Mouse (Mus musculus): ENCODE measurements around the gene Jup. TPM values are rescaled to one million over a fixed set of nuclear protein-coding genes. Genes with fewer than 3 reads are reported as not detected.
A peak's percentile ranks its signal among the peaks of the same experiment; 100 is the strongest.

The Jup gene
- polyA plus RNA-seq, 1 experiment from 2014 or later = 234 TPM

- Histone ChIP-seq H3K4me3 (ENCODE audit: low read depth, low read length) (peak overlapping the region; percentile 70), H3K9me3 (ENCODE audit: control insufficient read depth, low read length) (no peaks in the 10 kb centered on the region), H3K36me3 (ENCODE audit: control insufficient read depth, insufficient read depth, low read length) (peaks cover 13% of the 10 kb centered on the region), H3K27me3 (ENCODE audit: control insufficient read depth, insufficient read depth, low read length) (no peaks in the 10 kb centered on the region), H3K9ac (ENCODE audit: low read length) (peak overlapping the region; percentile 96), H3K27ac (replicated peaks) (peak overlapping the region; percentile 100), H3K4me1 (replicated peaks; ENCODE audit: control insufficient read depth, insufficient read depth) (no peaks in the 10 kb centered on the region), H3K4me2 (replicated peaks; ENCODE audit: low read depth) (peak overlapping the region; percentile 69)
- under 1% methylated on average over 37 of the region's 40 CpGs for WGBS
- TF ChIP-seq CTCF (IDR thresholded peaks at IDR 0.05; ENCODE audit: low read depth) = peak; percentile 42
- TF ChIP-seq EP300 (optimal IDR thresholded peaks at IDR 0.05) = no peak
- ATAC-seq (ENCODE audit: low FRiP score, low TSS enrichment) = peak; percentile 90
- DNase-seq (ENCODE audit: low spot score) = peak; percentile 99
These were observed 77.4 kb downstream of the Jup start for GRCm38 (mm10) chr11:100320172-100320630.

- Histone ChIP-seq H3K27ac (replicated peaks) (peak within 1 kb of the TSS; percentile 100), H3K4me2 (replicated peaks; ENCODE audit: low read depth) (peak within 1 kb of the TSS; percentile 69), H3K4me3 (ENCODE audit: low read depth, low read length) (peak within 1 kb of the TSS; percentile 70), H3K9ac (ENCODE audit: low read length) (peak within 1 kb of the TSS; percentile 96), H3K36me3 (ENCODE audit: control insufficient read depth, insufficient read depth, low read length) (peaks cover 13% of the 10 kb centered on the region), H3K4me1 (replicated peaks; ENCODE audit: control insufficient read depth, insufficient read depth) (no peaks in the 10 kb centered on the region), H3K27me3 (ENCODE audit: control insufficient read depth, insufficient read depth, low read length) (no peaks in the 10 kb centered on the region), H3K9me3 (ENCODE audit: control insufficient read depth, low read length) (no peaks in the 10 kb centered on the region)
- ATAC-seq (ENCODE audit: low FRiP score, low TSS enrichment) (peak; percentile 85), DNase-seq (ENCODE audit: low spot score) (peak; percentile 100)
- 1% methylated on average over 45 of the region's 58 CpGs for WGBS
- TF ChIP-seq CTCF (IDR thresholded peaks at IDR 0.05; ENCODE audit: low read depth) (no peak), EP300 (optimal IDR thresholded peaks at IDR 0.05) (no peak)
These were observed 77.9 kb downstream of the Jup start, which contains the start of gene Eif1 for GRCm38 (mm10) chr11:100319492-100320171. Gene Eif1, plus strand, starts transcription at chr11:100319885.

Small RNAs within 50 kb of the gene (microRNA-seq; reads per million reads assigned to microRNA genes)
- gene Gm27374 = not detected

Other genes starting within 250 kb of the Jup start
- gene Krt19, start 249.1 kb downstream of the Jup start, polyA plus RNA-seq (2015; fragmentation: Nextera tagmentation; extraction: Ambion mirVana) = 1,512 and 1,618 TPM in 2 replicates
- gene Krt9, start 204.5 kb downstream of the Jup start, polyA plus RNA-seq (2015; fragmentation: Nextera tagmentation; extraction: Ambion mirVana) = 0.04 TPM in 1 of 2 replicates, not detected in the other
- gene Krt14, start 190.2 kb downstream of the Jup start, polyA plus RNA-seq (2015; fragmentation: Nextera tagmentation; extraction: Ambion mirVana) = 279 and 287 TPM in 2 replicates
- 2.1 and 4.0 TPM in 2 replicates for gene Krt16, start 148.9 kb downstream of the Jup start, polyA plus RNA-seq (2015; fragmentation: Nextera tagmentation; extraction: Ambion mirVana)
- gene Krt17, start 136.7 kb downstream of the Jup start, polyA plus RNA-seq (2015; fragmentation: Nextera tagmentation; extraction: Ambion mirVana) = 46.4 and 63.4 TPM in 2 replicates
- gene Krt42, start 127.9 kb downstream of the Jup start, polyA plus RNA-seq (2015; fragmentation: Nextera tagmentation; extraction: Ambion mirVana) = 0.10 and 0.12 TPM in 2 replicates
- 1,487 and 1,495 TPM in 2 replicates for gene Eif1, start 77.9 kb downstream of the Jup start, polyA plus RNA-seq (2015; fragmentation: Nextera tagmentation; extraction: Ambion mirVana)
- gene Gast, start 63.4 kb downstream of the Jup start, polyA plus RNA-seq (2015; fragmentation: Nextera tagmentation; extraction: Ambion mirVana) = 52.0 and 84.7 TPM in 2 replicates
- gene Hap1, start 41.6 kb downstream of the Jup start, polyA plus RNA-seq (2015; fragmentation: Nextera tagmentation; extraction: Ambion mirVana) = 7.9 and 10.1 TPM in 2 replicates
- gene P3h4, start 17.1 kb upstream of the Jup start, polyA plus RNA-seq (2015; fragmentation: Nextera tagmentation; extraction: Ambion mirVana) = 40.6 and 43.2 TPM in 2 replicates
- 59.5 and 62.1 TPM in 2 replicates for gene Fkbp10, start 17.9 kb upstream of the Jup start, polyA plus RNA-seq (2015; fragmentation: Nextera tagmentation; extraction: Ambion mirVana)
- 69.6 and 70.7 TPM in 2 replicates for gene Nt5c3b, start 44.0 kb upstream of the Jup start, polyA plus RNA-seq (2015; fragmentation: Nextera tagmentation; extraction: Ambion mirVana)
- gene Klhl10, start 44.2 kb upstream of the Jup start, polyA plus RNA-seq (2015; fragmentation: Nextera tagmentation; extraction: Ambion mirVana) = 0.16 and 0.22 TPM in 2 replicates
- gene Klhl11, start 75.0 kb upstream of the Jup start, polyA plus RNA-seq (2015; fragmentation: Nextera tagmentation; extraction: Ambion mirVana) = 2.6 and 3.3 TPM in 2 replicates
- 70.3 and 70.6 TPM in 2 replicates for gene Acly, start 130.2 kb upstream of the Jup start, polyA plus RNA-seq (2015; fragmentation: Nextera tagmentation; extraction: Ambion mirVana)
- gene Ttc25, start 147.8 kb upstream of the Jup start, polyA plus RNA-seq (2015; fragmentation: Nextera tagmentation; extraction: Ambion mirVana) = 0.17 and 0.33 TPM in 2 replicates
- 23.5 and 25.7 TPM in 2 replicates for gene Cnp, start 177.1 kb upstream of the Jup start, polyA plus RNA-seq (2015; fragmentation: Nextera tagmentation; extraction: Ambion mirVana)
- 59.0 and 63.1 TPM in 2 replicates for gene Nkiras2, start 221.5 kb upstream of the Jup start, polyA plus RNA-seq (2015; fragmentation: Nextera tagmentation; extraction: Ambion mirVana)
- gene Dnajc7, start 222.4 kb upstream of the Jup start, polyA plus RNA-seq (2015; fragmentation: Nextera tagmentation; extraction: Ambion mirVana) = 91.9 and 96.1 TPM in 2 replicates